Mouse (Mus musculus) brain, adult 10 weeks (tissue): ENCODE results near the gene Dbt. TPM values are rescaled to one million over a fixed set of nuclear protein-coding genes. Genes with fewer than 3 reads are reported as not detected.

Experiments
- polyA plus RNA-seq: library from polyadenylated mRNA; stranded (reverse); fragments of 350-450 nt; fragmentation: Illumina TruSeq; extraction: RNeasy Lipid Tissue Mini Kit (QIAGEN cat#74804); gene quantifications from one replicate; pipeline ENCODE4 v1.2.3, GENCODE M21; 2015; ENCODE audit warnings: low read depth, low replicate concordance

Gene Dbt
- polyA plus RNA-seq, result 19.2 TPM

DNA sequence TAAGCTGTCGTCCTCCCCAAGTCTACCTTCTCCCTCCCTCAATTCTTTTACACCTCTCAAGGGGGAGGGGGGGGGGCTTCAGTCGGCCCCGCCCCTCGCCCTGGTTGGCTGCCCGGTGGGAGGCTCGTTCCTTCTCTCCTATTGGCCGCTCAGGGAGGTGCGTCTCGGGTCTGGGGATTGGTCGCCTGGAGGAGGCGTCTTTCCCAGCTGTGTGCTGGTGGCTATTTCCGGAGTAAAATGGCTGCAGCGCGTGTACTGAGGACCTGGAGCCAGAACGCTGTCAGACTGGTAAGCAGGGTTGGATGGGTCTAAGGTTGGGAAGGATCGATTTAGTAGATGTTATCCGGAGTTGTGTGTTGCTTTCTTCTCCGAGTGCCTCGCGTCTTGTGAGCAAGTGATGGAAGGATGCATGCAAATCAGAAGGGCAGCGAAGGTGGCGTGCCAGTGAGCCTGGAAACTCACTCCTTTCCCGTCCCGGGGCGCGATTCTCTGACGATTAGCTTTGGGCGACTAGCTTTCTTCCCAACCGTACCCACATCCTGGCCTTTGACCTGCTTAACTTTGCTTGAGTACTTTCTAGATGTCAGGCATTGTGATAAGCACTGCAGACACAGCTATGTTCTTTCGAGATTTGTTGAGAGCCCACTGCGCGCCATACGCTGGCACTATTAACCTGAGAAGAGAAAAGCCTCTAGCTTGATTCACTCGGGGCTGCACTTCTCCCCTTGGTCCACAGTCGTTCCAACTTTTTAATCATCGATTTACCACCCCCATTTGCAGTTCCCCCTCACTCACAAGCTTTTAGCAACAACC lies at the start of gene Dbt:
Gene Dbt (plus strand): TSS at position 167 of the 813 bp plus-strand sequence.

DNA sequence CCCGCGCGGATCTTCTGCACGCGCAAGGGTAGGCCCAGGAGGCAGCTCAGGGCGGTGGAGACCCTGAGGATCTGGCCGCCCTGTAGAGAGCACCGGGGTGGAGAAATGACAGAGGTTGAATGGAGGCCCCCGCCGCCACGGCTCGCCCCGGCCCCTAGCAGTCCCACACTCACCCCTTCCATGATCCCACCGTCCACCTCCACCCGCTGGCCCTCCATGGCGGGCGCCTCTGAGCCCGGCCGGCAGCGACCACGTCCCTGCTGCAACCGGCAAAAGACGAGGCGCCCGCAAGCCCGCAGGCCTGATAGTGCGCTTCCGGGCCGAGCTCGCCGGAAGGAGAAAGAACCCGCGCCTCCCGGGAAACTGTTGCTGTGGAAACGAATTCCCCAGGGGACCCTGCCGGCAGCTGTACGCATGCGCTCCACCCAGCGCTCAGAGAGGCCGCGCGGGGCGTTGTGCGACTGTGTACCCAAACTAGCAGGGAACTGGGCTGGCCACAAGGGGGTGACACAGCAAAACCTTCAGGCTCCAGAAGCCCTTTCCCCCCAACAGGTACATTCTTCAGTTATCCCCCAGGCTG lies 5.0 kb upstream of the Dbt start, which contains the start of gene Rtca:
Gene Rtca (minus strand): TSS at position 437 of the 580 bp plus-strand sequence.

DNA sequence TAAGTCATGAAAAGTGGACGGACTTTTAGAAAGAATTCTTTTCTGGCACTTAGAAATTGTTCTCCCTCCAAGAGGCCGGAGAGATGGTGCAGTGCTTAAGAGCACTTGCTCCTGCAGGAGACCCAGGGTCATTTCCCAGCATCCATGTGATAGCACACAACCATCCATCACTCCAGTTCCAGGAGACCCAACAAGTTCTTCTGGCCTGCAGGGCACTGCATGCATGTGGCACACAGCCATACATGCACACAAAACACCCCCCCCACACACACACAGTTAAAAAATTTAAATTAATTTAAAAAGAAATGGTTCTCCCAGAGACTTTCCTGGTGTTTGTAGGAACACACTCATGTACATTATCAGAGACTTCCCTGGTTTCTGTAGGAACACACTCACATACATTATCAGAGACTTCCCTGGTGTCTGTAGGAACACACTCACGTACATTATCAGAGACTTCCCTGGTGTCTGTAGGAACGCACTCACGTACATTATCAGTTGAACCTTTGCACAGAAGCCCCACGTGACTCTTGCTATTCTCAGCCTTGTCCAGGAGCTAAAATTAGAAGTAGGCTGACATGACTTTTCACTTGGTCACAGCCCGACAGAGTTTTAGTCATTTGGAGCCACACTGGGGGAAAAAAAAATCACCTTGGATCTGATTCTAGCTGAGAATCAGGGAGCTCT lies 49.7 kb downstream of the Dbt start, which contains the start of gene Lrrc39:
Gene Lrrc39 (plus strand): TSS at position 566 of the 687 bp plus-strand sequence.

DNA sequence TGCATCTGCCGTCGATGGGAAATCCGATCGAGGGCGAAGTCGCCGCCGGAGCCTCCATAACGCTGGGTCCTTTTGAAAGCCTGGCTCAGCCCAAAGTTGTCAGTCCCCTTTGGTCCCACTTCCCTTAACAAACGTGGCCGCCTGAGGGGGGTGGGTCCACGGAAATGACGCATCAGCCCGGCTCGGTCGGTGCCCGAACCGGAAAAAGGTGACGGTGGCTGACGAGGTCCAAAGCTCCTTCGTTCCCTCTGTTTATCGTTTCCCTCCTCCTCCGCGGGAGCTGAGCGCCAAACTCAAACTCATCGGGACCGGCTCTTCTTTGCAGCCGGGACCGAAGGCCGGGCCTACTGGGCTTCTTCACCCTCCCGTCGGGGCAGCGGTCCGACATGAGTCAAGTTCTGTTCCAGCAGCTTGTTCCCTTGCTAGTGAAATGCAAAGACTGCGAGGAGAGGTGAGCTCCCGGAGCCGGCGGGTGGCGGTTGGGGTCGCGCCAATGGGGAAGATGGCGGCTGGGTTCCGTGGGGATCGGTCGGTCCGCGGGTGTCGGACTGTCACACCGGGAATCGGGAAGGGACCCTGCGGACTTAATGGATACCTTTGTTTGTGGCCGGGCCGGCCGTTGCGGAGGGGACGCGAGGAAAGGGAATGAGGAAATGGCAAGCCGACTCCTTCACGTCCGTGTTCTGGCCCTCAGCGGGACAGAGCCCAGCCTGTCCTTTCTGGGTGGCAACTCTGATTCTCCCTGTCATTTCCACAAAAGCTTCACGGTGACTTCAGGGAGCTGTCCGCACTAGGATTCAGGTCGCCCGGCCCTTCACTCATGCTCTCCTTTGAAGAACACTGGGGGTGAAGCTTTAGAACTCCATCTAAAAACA lies 82.1 kb downstream of the Dbt start, which contains the start of gene Sass6:
Gene Sass6 (plus strand): TSS at position 255 of the 875 bp plus-strand sequence.

Other genes with a start within 250 kb of the Dbt start
- 1.8 TPM for gene Cdc14a, start 89.0 kb upstream of the Dbt start, polyA plus RNA-seq
- 72.4 TPM for gene Rtca, start 4.9 kb upstream of the Dbt start, polyA plus RNA-seq
- gene Lrrc39, start 49.9 kb downstream of the Dbt start, polyA plus RNA-seq, result not detected
- gene Sass6, start 81.9 kb downstream of the Dbt start, polyA plus RNA-seq, result 3.8 TPM
- 12.8 TPM for gene Trmt13, start 101.5 kb downstream of the Dbt start, polyA plus RNA-seq
- 56.9 TPM for gene Mfsd14a, start 149.6 kb downstream of the Dbt start, polyA plus RNA-seq
- gene Gm43191, start 168.2 kb downstream of the Dbt start, polyA plus RNA-seq, result not detected
- gene Slc35a3, start 199.8 kb downstream of the Dbt start, polyA plus RNA-seq, result 17.2 TPM